Mouse (Mus musculus) adrenal gland, adult (tissue): ENCODE results near the gene Zmiz2.
A peak's percentile ranks its signal among the peaks of the same experiment; 100 is the strongest.
"Not testable (repeated sequence)": the region's sequence is repeated elsewhere in the genome, so short reads cannot be mapped to it uniquely, and the experiment has no call there.

Source experiments
- DNase-seq, 2 experiments: peaks; one replicate each; pipeline ENCODE4 v3.0.0; 2022 to 2023; ENCODE audit warnings: low spot score in 1 of 2; ENCODE audit not compliant: inconsistent age in 2 of 2

Zmiz2 gene

GRCm38 (mm10) chr11:6388726-6389413, at the start of gene Zmiz2:
Zmiz2 (plus strand) TSS chr11:6389074.
- DNase-seq = peak; percentile 97 to 99

- DNase-seq = no peak
These were observed 42.9 kb upstream of the Zmiz2 start for GRCm38 (mm10) chr11:6345956-6346355.

GRCm38 (mm10) chr11:6346966-6347365, 41.9 kb upstream of the Zmiz2 start:
- DNase-seq = no peak

- DNase-seq = no peak
These were observed 40.1 kb upstream of the Zmiz2 start for GRCm38 (mm10) chr11:6348681-6349200.

GRCm38 (mm10) chr11:6349586-6349985, 39.3 kb upstream of the Zmiz2 start:
- no peak for DNase-seq

GRCm38 (mm10) chr11:6355106-6355505, 33.8 kb upstream of the Zmiz2 start:
- DNase-seq = peak in 1 of 2 experiments; percentile 61

- no peak for DNase-seq
These were observed 24.1 kb upstream of the Zmiz2 start for GRCm38 (mm10) chr11:6364581-6365275.

GRCm38 (mm10) chr11:6365885-6366284, 23.0 kb upstream of the Zmiz2 start:
- peak; percentile 77 to 89 for DNase-seq

- DNase-seq = no peak
These were observed 22.4 kb upstream of the Zmiz2 start for GRCm38 (mm10) chr11:6366434-6366833.

GRCm38 (mm10) chr11:6367156-6367555, 21.7 kb upstream of the Zmiz2 start:
- DNase-seq = no peak

GRCm38 (mm10) chr11:6367986-6368385, 20.9 kb upstream of the Zmiz2 start:
- not testable (repeated sequence) for DNase-seq

GRCm38 (mm10) chr11:6371376-6372155, 17.3 kb upstream of the Zmiz2 start:
- peak in 1 of 2 experiments; percentile 67 for DNase-seq

- no peak for DNase-seq
These were observed 16.1 kb upstream of the Zmiz2 start for GRCm38 (mm10) chr11:6372784-6373183.

GRCm38 (mm10) chr11:6380916-6381315, 8.0 kb upstream of the Zmiz2 start:
- peak; percentile 46 to 65 for DNase-seq

- DNase-seq = peak in 1 of 2 experiments; percentile 41
These were observed 648 bp upstream of the Zmiz2 start for GRCm38 (mm10) chr11:6388126-6388725.

GRCm38 (mm10) chr11:6389483-6389921, 628 bp downstream of the Zmiz2 start:
- no peak for DNase-seq

GRCm38 (mm10) chr11:6390376-6391053, 1.6 kb downstream of the Zmiz2 start:
- DNase-seq = no peak

- DNase-seq = no peak
These were observed 2.8 kb downstream of the Zmiz2 start for GRCm38 (mm10) chr11:6391516-6392276.

- DNase-seq = no peak
These were observed 4.0 kb downstream of the Zmiz2 start for GRCm38 (mm10) chr11:6392857-6393256.

- peak in 1 of 2 experiments; percentile 21 for DNase-seq
These were observed 5.0 kb downstream of the Zmiz2 start for GRCm38 (mm10) chr11:6393866-6394265.
